ENCODE assay signal across 8 mouse cellular contexts in genomic region chr4:44981974-44982287, GRCm38 (mm10). TPM values are rescaled to one million over a fixed set of nuclear protein-coding genes. Genes with fewer than 3 reads are reported as not detected.
DNase-seq lines count a peak whose midpoint lies in the region; ATAC-seq lines count a peak whose summit lies in the region.

No protein-coding gene starts in this region.

- H3K27ac ChIP-seq in lung, embryonic 15.5 days = no peak overlapping the region
- H3K27ac ChIP-seq in forebrain, embryonic 11.5 days (ENCODE audit: low read depth, low read length) = no peak overlapping the region
- H3K27ac ChIP-seq in stomach, embryonic 14.5 days (ENCODE audit: low read length) = no peak overlapping the region

- H3K9ac ChIP-seq in lung, embryonic 15.5 days = peak overlapping the region; percentile 79
- H3K9ac ChIP-seq in forebrain, embryonic 11.5 days (ENCODE audit: low read length) = peak overlapping the region; percentile 72
- H3K9ac ChIP-seq in stomach, embryonic 14.5 days (replicated peaks; ENCODE audit: low read depth, low read length) = peak overlapping the region; percentile 84

- 28% methylated on average over 5 of the region's 5 CpGs for WGBS in lung, embryonic 15.5 days
- WGBS in forebrain, embryonic 11.5 days = 13% methylated on average over 5 of the region's 5 CpGs
- 24% methylated on average over 5 of the region's 5 CpGs for WGBS in stomach, embryonic 14.5 days

- H3K4me2 ChIP-seq in lung, embryonic 15.5 days = peak overlapping the region; percentile 91
- peak overlapping the region; percentile 88 for H3K4me2 ChIP-seq in forebrain, embryonic 11.5 days (ENCODE audit: low read depth, low read length, severe bottlenecking)
- H3K4me2 ChIP-seq in stomach, embryonic 14.5 days (replicated peaks; ENCODE audit: low read depth, low read length) = peak overlapping the region; percentile 91

- H3K9me3 ChIP-seq in lung, embryonic 15.5 days = no peaks in the 10 kb centered on the region
- H3K9me3 ChIP-seq in forebrain, embryonic 11.5 days (ENCODE audit: control insufficient read depth, low read length) = no peaks in the 10 kb centered on the region
- H3K9me3 ChIP-seq in stomach, embryonic 14.5 days (ENCODE audit: control insufficient read depth, low read depth, low read length) = no peaks in the 10 kb centered on the region

- H3K27me3 ChIP-seq in lung, embryonic 15.5 days = no peaks in the 10 kb centered on the region
- no peaks in the 10 kb centered on the region for H3K27me3 ChIP-seq in forebrain, embryonic 11.5 days (ENCODE audit: control insufficient read depth, insufficient read depth, low read length)
- no peaks in the 10 kb centered on the region for H3K27me3 ChIP-seq in stomach, embryonic 14.5 days (ENCODE audit: control insufficient read depth, insufficient read depth, low read length)

- no peak for ATAC-seq in lung, embryonic 15.5 days (ENCODE audit: borderline replicate concordance, extremely low read depth, low FRiP score, low TSS enrichment)
- no peak for ATAC-seq in forebrain, embryonic 11.5 days (replicated peaks; ENCODE audit: low FRiP score)
- no peak for ATAC-seq in stomach, embryonic 14.5 days (ENCODE audit: insufficient number of reproducible peaks, insufficient read depth, low FRiP score, low read depth)

- H3K4me3 ChIP-seq in lung, embryonic 15.5 days = peak overlapping the region; percentile 65
- peak overlapping the region; percentile 58 for H3K4me3 ChIP-seq in forebrain, embryonic 11.5 days (ENCODE audit: low read depth, low read length)
- peak overlapping the region; percentile 73 for H3K4me3 ChIP-seq in stomach, embryonic 14.5 days (ENCODE audit: low read depth, low read length)

- no peak for DNase-seq in lung, postnatal 4 days
- no peak for DNase-seq in forebrain, embryonic 11.5 days (ENCODE audit: low spot score)
- DNase-seq in kidney, postnatal 36 days = peak; percentile 69 to 74
- no peak for DNase-seq in left cerebral cortex, adult 9 months (ENCODE audit: low spot score in 2 of 2)
- no peak for DNase-seq in adrenal gland, adult 18-20 months (ENCODE audit: low spot score in 2 of 2)
- DNase-seq in adrenal gland, adult 8-10 months = no peak

- peaks cover 25% of the 10 kb centered on the region for H3K4me1 ChIP-seq in lung, embryonic 15.5 days
- H3K4me1 ChIP-seq in forebrain, embryonic 11.5 days (replicated peaks; ENCODE audit: control insufficient read depth, insufficient read depth, low read length) = no peaks in the 10 kb centered on the region
- H3K4me1 ChIP-seq in stomach, embryonic 14.5 days (ENCODE audit: control insufficient read depth, insufficient read depth, low read length) = peaks cover 14% of the 10 kb centered on the region

- H3K36me3 ChIP-seq in lung, embryonic 15.5 days = no peaks in the 10 kb centered on the region
- no peaks in the 10 kb centered on the region for H3K36me3 ChIP-seq in forebrain, embryonic 11.5 days (ENCODE audit: control insufficient read depth, insufficient read depth, low read length)
- H3K36me3 ChIP-seq in stomach, embryonic 14.5 days (ENCODE audit: control insufficient read depth, insufficient read depth, low read length) = no peaks in the 10 kb centered on the region; the same call in 1 of the 2 replicates

RNA-seq across cellular contexts. Expression of gene Grhpr, which starts 0.7 kb away (rescaled TPM):
- polyA plus RNA-seq in lung, embryonic 15.5 days (2015; fragmentation: Nextera tagmentation; extraction: Ambion mirVana) = 56.9 and 60.1 TPM in 2 replicates
- polyA plus RNA-seq in forebrain, embryonic 11.5 days (2014; fragmentation: Nextera tagmentation; extraction: Ambion mirVana) = 48.6 and 48.8 TPM in 2 replicates
- 48.0 and 55.8 TPM in 2 replicates for polyA plus RNA-seq in stomach, embryonic 14.5 days (2014; fragmentation: Nextera tagmentation; extraction: Ambion mirVana)
- total RNA-seq in adrenal gland, adult 18-20 months (2021) = 100 to 1,000 TPM; 147 to 159 TPM
- 100 to 1,000 TPM; 223 to 249 (median 233) TPM for total RNA-seq in adrenal gland, adult 8-10 months (2022)

RNA-seq across cellular contexts. Expression of gene Zbtb5, which starts 30.3 kb away (rescaled TPM):
- 19.4 TPM in 2 replicates for polyA plus RNA-seq in lung, embryonic 15.5 days (2015; fragmentation: Nextera tagmentation; extraction: Ambion mirVana)
- polyA plus RNA-seq in forebrain, embryonic 11.5 days (2014; fragmentation: Nextera tagmentation; extraction: Ambion mirVana) = 44.9 and 45.4 TPM in 2 replicates
- polyA plus RNA-seq in stomach, embryonic 14.5 days (2014; fragmentation: Nextera tagmentation; extraction: Ambion mirVana) = 25.4 and 25.6 TPM in 2 replicates
- total RNA-seq in adrenal gland, adult 18-20 months (2021) = 1 to 10 TPM; 9.7 to 10.0 TPM
- 10 to 100 TPM; 11.4 to 14.5 (median 13.5) TPM for total RNA-seq in adrenal gland, adult 8-10 months (2022)

RNA-seq across cellular contexts. Expression of gene Polr1e, which starts 36.5 kb away (rescaled TPM):
- polyA plus RNA-seq in lung, embryonic 15.5 days (2015; fragmentation: Nextera tagmentation; extraction: Ambion mirVana) = 36.1 and 42.7 TPM in 2 replicates
- 54.5 and 55.2 TPM in 2 replicates for polyA plus RNA-seq in forebrain, embryonic 11.5 days (2014; fragmentation: Nextera tagmentation; extraction: Ambion mirVana)
- 34.6 and 40.7 TPM in 2 replicates for polyA plus RNA-seq in stomach, embryonic 14.5 days (2014; fragmentation: Nextera tagmentation; extraction: Ambion mirVana)
- total RNA-seq in adrenal gland, adult 18-20 months (2021) = 10 to 100 TPM; 14.0 to 15.7 TPM
- total RNA-seq in adrenal gland, adult 8-10 months (2022) = 10 to 100 TPM; 13.7 to 24.5 (median 17.6) TPM

Comparison
In these comparisons a context has a peak if more than half of its experiments do, and no peak if none do; other contexts are left out.
1. DNase-seq: peak in kidney, postnatal 36 days (2 of 2); none in lung, postnatal 4 days (0 of 2), forebrain, embryonic 11.5 days (single experiment), left cerebral cortex, adult 9 months (0 of 2), adrenal gland, adult 18-20 months (0 of 2) and adrenal gland, adult 8-10 months (single experiment).
2. Peak in every context shown above with its lines, with median percentiles within 50 percentile points of each other: H3K4me2 ChIP-seq, H3K4me3 ChIP-seq and H3K9ac ChIP-seq.